Mouse (Mus musculus) common myeloid progenitor, adult 5-6 weeks (primary cell): ENCODE data around the gene BC048671. TPM values are rescaled to one million over a fixed set of nuclear protein-coding genes. Genes with fewer than 3 reads are reported as not detected.

Experiments
- ATAC-seq: replicated peaks from 2 replicates; pipeline ENCODE4 v1.8.0; 2016; ENCODE audit warnings: low read depth, mild to moderate bottlenecking, moderate TSS enrichment, inconsistent platforms; ENCODE audit not compliant: poor library complexity, severe bottlenecking
- total RNA-seq: library from RNA; stranded (forward); fragments of 200-1000, 187-1606 nt; gene quantifications from 2 replicates; pipeline ENCODE4 v1.2.3, GENCODE M21; 2017

The BC048671 gene
- total RNA-seq, result not detected in 2 replicates

GRCm38 (mm10) chr6:90300919-90301318 is at the start of gene BC048671:
Gene BC048671 (plus strand): TSS chr6:90301219.
- ATAC-seq, result no peak

- no peak for ATAC-seq
Measured at GRCm38 (mm10) chr6:90288265-90288664, 12.8 kb upstream of the BC048671 start.

- no peak for ATAC-seq
Measured at GRCm38 (mm10) chr6:90306315-90306975, 5.4 kb downstream of the BC048671 start.

- no peak for ATAC-seq
Measured at GRCm38 (mm10) chr6:90308839-90309778, 8.1 kb downstream of the BC048671 start.

- ATAC-seq, result no peak
Measured at GRCm38 (mm10) chr6:90315961-90316360, 14.9 kb downstream of the BC048671 start.

- no peak for ATAC-seq
Measured at GRCm38 (mm10) chr6:90317510-90318258, 16.7 kb downstream of the BC048671 start.

GRCm38 (mm10) chr6:90319019-90319418 is 18.0 kb downstream of the BC048671 start:
- 0 out of 2 replicates have a peak, but pooled peaks have one; percentile 2 for ATAC-seq

GRCm38 (mm10) chr6:90319475-90320191 is 18.6 kb downstream of the BC048671 start:
- peak; percentile 42; the same call in 1 of the 2 replicates for ATAC-seq

GRCm38 (mm10) chr6:90320429-90320828 is 19.4 kb downstream of the BC048671 start:
- no peak; the same call in 1 of the 2 replicates for ATAC-seq

- no peak for ATAC-seq
Measured at GRCm38 (mm10) chr6:90321811-90322210, 20.8 kb downstream of the BC048671 start.

- no peak for ATAC-seq
Measured at GRCm38 (mm10) chr6:90324026-90324425, 23.0 kb downstream of the BC048671 start.

GRCm38 (mm10) chr6:90324463-90324862 is 23.4 kb downstream of the BC048671 start:
- ATAC-seq, result no peak

- ATAC-seq, result peak; percentile 73
Measured at GRCm38 (mm10) chr6:90324991-90325390, 24.0 kb downstream of the BC048671 start, which contains the start of gene Chst13. Gene Chst13 (minus strand): TSS chr6:90325185.

- peak; percentile 60; the same call in 1 of the 2 replicates for ATAC-seq
Measured at GRCm38 (mm10) chr6:90327670-90328069, 26.7 kb downstream of the BC048671 start.

GRCm38 (mm10) chr6:90329953-90330352 is 28.9 kb downstream of the BC048671 start:
- ATAC-seq, result no peak

GRCm38 (mm10) chr6:90332561-90333425 is 31.8 kb downstream of the BC048671 start, which contains the start of gene Uroc1:
Gene Uroc1 (plus strand): TSS chr6:90333284.
- ATAC-seq, result no peak

GRCm38 (mm10) chr6:90334244-90334643 is 33.2 kb downstream of the BC048671 start:
- peak; percentile 83 for ATAC-seq

GRCm38 (mm10) chr6:90342343-90342742 is 41.3 kb downstream of the BC048671 start:
- ATAC-seq, result no peak

GRCm38 (mm10) chr6:90347183-90347582 is 46.2 kb downstream of the BC048671 start:
- ATAC-seq, result no peak
